Mouse (Mus musculus) ES-Bruce4 (cell line): Measurements from ENCODE around the gene Ankle2. TPM values are rescaled to one million over a fixed set of nuclear protein-coding genes. Genes with fewer than 3 reads are reported as not detected.
A peak's percentile ranks its signal among the peaks of the same experiment; 100 is the strongest.

Source experiments
- H3K27ac ChIP-seq: 2 replicates; pipeline ENCODE4 v1.5.1; 2012; ENCODE audit warnings: low read length, inconsistent platforms; ENCODE audit not compliant: insufficient read depth
- H3K27me3 ChIP-seq: 2 replicates; pipeline ENCODE4 v1.6.1; 2012; ENCODE audit warnings: mild to moderate bottlenecking, low read length, inconsistent platforms; ENCODE audit not compliant: control insufficient read depth, poor library complexity, insufficient read depth, severe bottlenecking
- H3K36me3 ChIP-seq: 2 replicates; pipeline ENCODE4 v1.6.1; 2012; ENCODE audit warnings: inconsistent platforms, mild to moderate bottlenecking, low read length, moderate library complexity; ENCODE audit not compliant: control insufficient read depth, poor library complexity, insufficient read depth, severe bottlenecking
- H3K4me1 ChIP-seq: one replicate; pipeline ENCODE4 v1.8.1; 2011; ENCODE audit warnings: low read length; ENCODE audit not compliant: control insufficient read depth, insufficient read depth
- H3K4me3 ChIP-seq: 2 replicates; pipeline ENCODE4 v1.5.1; 2011; ENCODE audit warnings: low read depth, mild to moderate bottlenecking, low read length
- H3K9ac ChIP-seq: 2 replicates; pipeline ENCODE4 v1.6.1; 2012; ENCODE audit warnings: low read depth, mild to moderate bottlenecking, inconsistent platforms; ENCODE audit not compliant: poor library complexity, severe bottlenecking
- H3K9me3 ChIP-seq: replicated peaks from 2 replicates; pipeline ENCODE4 v1.6.1; 2012; ENCODE audit warnings: mild to moderate bottlenecking, low read length, inconsistent platforms; ENCODE audit not compliant: control insufficient read depth, poor library complexity, insufficient read depth, severe bottlenecking
- CTCF ChIP-seq: IDR thresholded peaks from one replicate; pipeline ENCODE4 v1.8.1; 2011; ENCODE audit warnings: low read depth, low read length
- EP300 ChIP-seq: IDR thresholded peaks from 2 replicates; pipeline ENCODE4 v1.6.1; 2011; ENCODE audit warnings: low read depth, low read length; ENCODE audit not compliant: insufficient read depth
- POLR2A ChIP-seq: IDR thresholded peaks from one replicate; pipeline ENCODE4 v1.8.1; 2011; ENCODE audit warnings: low read length; ENCODE audit not compliant: insufficient read depth
- polyA plus RNA-seq: library from polyadenylated mRNA; stranded (reverse); fragments of >200 nt; gene quantifications from 2 replicates; pipeline ENCODE4 v1.2.4, GENCODE M21; 2011; ENCODE audit warnings: low read depth; ENCODE audit not compliant: missing spikeins, insufficient read depth, insufficient read length

Ankle2 gene
- polyA plus RNA-seq, 1 experiment = 52.3 TPM

DNA sequence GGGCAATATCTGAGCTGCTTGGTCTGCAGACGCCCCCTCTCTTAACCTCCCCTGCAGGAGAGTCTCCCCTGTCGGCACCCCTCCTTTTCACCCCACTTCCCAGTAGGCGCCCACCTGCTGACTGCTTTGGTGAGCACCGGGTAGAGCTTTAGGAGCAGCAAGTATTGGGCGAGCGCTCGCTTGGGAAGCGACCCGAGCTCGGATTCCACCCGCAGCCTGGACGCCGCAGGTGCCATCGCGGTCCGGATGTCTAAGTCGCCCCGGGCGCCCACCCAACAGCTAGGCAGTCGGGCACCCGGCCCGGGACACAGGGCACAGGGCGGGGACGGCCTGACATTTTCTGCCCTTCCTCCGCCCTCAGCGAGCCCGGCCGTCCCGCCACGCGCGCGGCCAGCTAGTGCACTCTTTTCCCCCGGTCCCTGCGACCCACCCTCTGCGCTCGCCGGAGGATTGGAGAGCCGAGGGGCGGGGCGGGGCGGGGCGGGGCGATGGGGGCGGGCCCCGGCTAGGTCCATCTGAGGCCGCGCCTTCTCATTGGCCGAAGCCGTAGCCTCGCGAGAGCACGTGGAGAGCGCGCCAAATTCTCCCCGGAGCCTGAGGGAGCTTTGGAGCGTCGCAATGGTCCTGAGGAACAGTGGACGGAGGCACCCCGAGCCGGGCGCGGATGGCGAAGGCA is 55.1 kb downstream of the Ankle2 start, which contains the start of the genes Pxmp2 and Pole:
TSS of gene Pxmp2 (minus strand) at position 417 of the 676 bp plus-strand sequence.
TSS of gene Pole (plus strand) at position 537 of the 676 bp plus-strand sequence.
- H3K9me3 ChIP-seq = no peaks in the 10 kb centered on the region
- H3K27me3 ChIP-seq = no peaks in the 10 kb centered on the region; the same call in 1 of the 2 replicates
- H3K9ac ChIP-seq = peak within 1 kb of the TSS; percentile 95
- TF ChIP-seq EP300 (no peak), CTCF (no peak)
- peak within 1 kb of the TSS; percentile 70 for H3K27ac ChIP-seq
- H3K4me1 ChIP-seq = no peaks in the 10 kb centered on the region
- peaks cover 23% of the 10 kb centered on the region for H3K36me3 ChIP-seq
- peak within 1 kb of the TSS; percentile 86 for H3K4me3 ChIP-seq

DNA sequence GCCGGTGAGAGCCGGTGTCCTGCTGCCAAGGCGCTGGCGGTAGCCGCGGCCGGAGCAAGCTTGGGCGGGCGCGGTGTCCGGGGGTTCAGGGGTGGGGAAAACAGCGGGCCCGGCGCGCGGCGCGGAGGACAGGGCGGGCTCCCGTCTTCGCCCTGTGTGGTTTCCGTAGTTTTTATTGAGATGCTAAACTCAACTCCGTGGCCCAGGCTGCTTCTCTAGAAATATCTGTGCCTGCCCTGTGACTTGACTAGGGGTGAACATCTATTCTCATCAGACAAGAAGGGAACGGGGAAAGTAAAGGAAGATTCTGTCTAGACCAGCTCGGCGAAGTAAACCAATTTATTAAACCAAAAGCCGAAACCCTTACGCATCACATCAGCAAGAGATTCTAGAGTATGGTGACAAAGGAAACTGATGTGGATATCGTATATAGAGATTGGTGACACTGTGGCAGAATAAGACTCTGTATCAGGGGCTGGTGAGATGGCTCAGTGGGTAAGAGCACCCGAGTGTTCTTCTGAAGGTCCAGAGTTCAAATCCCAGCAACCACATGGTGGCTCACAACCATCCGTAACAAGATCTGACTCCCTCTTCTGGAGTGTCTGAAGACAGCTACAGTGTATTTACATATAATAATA is 55.8 kb downstream of the Ankle2 start:
- peaks cover 29% of the 10 kb centered on the region for H3K36me3 ChIP-seq
- no peak for TF ChIP-seq CTCF
- TF ChIP-seq EP300 = no peak
- no peak for TF ChIP-seq POLR2A
- peak overlapping the region; percentile 95 for H3K9ac ChIP-seq
- H3K9me3 ChIP-seq = no peaks in the 10 kb centered on the region
- H3K27me3 ChIP-seq = no peaks in the 10 kb centered on the region; the same call in 1 of the 2 replicates
- H3K4me3 ChIP-seq = peak overlapping the region; percentile 69
- no peaks in the 10 kb centered on the region for H3K4me1 ChIP-seq
- H3K27ac ChIP-seq = peak overlapping the region; percentile 70

DNA sequence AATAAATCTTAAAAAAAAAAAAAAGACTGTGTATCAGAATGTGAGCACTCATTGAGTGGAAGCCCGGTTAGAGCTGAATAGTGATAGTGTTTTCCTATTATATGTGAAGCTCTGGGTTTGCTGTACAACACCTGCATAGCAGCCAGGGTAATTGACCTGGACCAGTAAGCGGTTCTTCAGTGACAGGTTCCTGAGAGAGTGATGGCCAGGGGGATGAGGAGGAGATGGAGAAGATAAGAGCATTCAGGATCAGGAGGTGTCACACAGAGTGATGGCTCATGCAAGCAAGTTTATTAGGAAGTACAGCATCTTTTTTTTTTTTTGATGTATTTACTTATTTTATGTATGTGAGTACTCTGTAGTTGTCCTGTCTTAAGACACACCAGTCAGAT is 56.3 kb downstream of the Ankle2 start:
- Histone ChIP-seq H3K9ac (peak overlapping the region; percentile 95), H3K27me3 (no peaks in the 10 kb centered on the region; the same call in 1 of the 2 replicates), H3K4me1 (no peaks in the 10 kb centered on the region), H3K27ac (no peak overlapping the region), H3K4me3 (peak overlapping the region; percentile 38; the same call in 1 of the 2 replicates), H3K9me3 (no peaks in the 10 kb centered on the region), H3K36me3 (peaks cover 32% of the 10 kb centered on the region)
- TF ChIP-seq POLR2A = no peak
- no peak for TF ChIP-seq EP300
- no peak for TF ChIP-seq CTCF

DNA sequence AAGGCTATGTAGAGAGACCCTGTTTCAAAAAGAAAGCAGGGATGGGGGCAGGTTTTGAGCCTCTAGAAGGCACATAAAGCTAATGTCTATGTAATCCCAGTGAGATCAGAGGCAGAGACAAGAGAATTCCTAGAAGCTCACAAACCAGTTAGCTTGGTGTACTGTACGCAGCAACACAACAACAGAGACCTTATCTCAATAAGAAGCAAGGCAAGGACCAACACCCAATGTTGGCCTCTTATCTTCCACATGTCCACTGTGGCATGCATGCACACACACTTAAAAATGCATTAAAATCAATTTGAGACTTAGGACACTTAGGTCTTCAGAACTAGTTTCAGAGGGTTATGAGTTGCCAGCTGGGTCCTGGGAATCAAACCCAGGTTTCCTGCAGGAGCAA is 60.8 kb downstream of the Ankle2 start:
- H3K4me1 ChIP-seq = no peaks in the 10 kb centered on the region
- H3K27me3 ChIP-seq = no peaks in the 10 kb centered on the region
- H3K4me3 ChIP-seq = no peak overlapping the region
- no peak overlapping the region for H3K27ac ChIP-seq
- no peak overlapping the region for H3K9ac ChIP-seq
- H3K9me3 ChIP-seq = no peaks in the 10 kb centered on the region
- peaks cover 59% of the 10 kb centered on the region for H3K36me3 ChIP-seq
- no peak for TF ChIP-seq EP300
- TF ChIP-seq CTCF = no peak
- no peak for TF ChIP-seq POLR2A

DNA sequence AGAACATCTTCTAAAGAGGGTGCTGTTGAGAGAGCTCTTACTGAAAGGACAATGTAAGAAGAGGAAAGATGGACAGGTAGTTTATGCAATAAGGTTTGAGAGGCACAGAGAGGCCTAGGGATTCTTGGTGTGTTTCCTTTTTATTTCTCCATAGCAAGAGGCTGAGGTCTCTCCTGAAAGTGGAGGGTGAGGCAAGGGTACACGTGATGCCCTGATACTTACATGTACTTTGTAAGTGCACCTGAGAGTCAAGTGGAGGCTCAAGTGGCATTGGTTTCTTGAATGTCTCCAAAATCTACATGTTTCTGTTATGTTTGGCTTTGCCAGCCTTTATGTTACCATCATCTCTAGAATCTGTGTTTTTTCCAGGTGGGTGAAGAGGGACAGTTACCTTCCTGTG is 65.8 kb downstream of the Ankle2 start:
- no peak for TF ChIP-seq POLR2A
- TF ChIP-seq EP300 = no peak
- TF ChIP-seq CTCF = no peak
- Histone ChIP-seq H3K4me3 (no peak overlapping the region), H3K27ac (no peak overlapping the region), H3K27me3 (no peaks in the 10 kb centered on the region), H3K9ac (no peak overlapping the region), H3K36me3 (peaks cover 74% of the 10 kb centered on the region), H3K4me1 (no peaks in the 10 kb centered on the region), H3K9me3 (no peaks in the 10 kb centered on the region)

DNA sequence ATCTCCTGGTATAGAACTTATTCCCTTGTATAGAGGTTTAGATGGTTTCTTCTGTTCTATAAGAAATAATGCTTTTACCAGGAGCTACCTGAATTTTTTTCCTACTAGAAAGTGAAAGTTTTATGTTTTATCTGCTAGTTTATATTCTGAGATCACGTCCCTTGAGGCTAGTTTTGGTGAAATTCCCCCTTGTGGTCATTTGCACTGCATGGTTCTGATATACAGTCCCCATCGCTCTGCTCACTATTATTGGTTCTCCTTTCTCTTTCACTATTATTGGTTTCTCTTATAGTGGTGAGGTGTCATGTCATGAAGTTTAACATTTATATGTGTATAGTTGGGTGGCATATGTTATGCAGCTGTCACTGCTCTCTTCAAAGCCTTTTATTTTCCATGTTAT is 69.8 kb downstream of the Ankle2 start:
- Histone ChIP-seq H3K27ac (no peak overlapping the region), H3K36me3 (peaks cover 84% of the 10 kb centered on the region), H3K9ac (no peak overlapping the region), H3K9me3 (no peaks in the 10 kb centered on the region), H3K4me3 (no peak overlapping the region), H3K4me1 (no peaks in the 10 kb centered on the region), H3K27me3 (no peaks in the 10 kb centered on the region)
- no peak for TF ChIP-seq EP300
- TF ChIP-seq POLR2A = no peak
- no peak for TF ChIP-seq CTCF

Other genes with a start within 250 kb of the Ankle2 start
- gene Zfp932, start 234.5 kb upstream of the Ankle2 start, polyA plus RNA-seq = 40.2 and 54.1 TPM in 2 replicates
- gene Gm17655, start 158.5 kb upstream of the Ankle2 start, polyA plus RNA-seq = 18.2 and 21.5 TPM in 2 replicates
- gene Gm35315, start 136.6 kb upstream of the Ankle2 start, polyA plus RNA-seq = 13.5 and 16.9 TPM in 2 replicates
- 2.9 and 6.4 TPM in 2 replicates for gene Plcxd1, start 131.0 kb upstream of the Ankle2 start, polyA plus RNA-seq
- gene Gtpbp6, start 122.8 kb upstream of the Ankle2 start, polyA plus RNA-seq = 29.7 and 38.7 TPM in 2 replicates
- gene Zfp605, start 120.9 kb upstream of the Ankle2 start, polyA plus RNA-seq = 8.5 and 9.8 TPM in 2 replicates
- 62.5 and 63.6 TPM in 2 replicates for gene Chfr, start 95.2 kb upstream of the Ankle2 start, polyA plus RNA-seq
- gene Golga3, start 54.3 kb upstream of the Ankle2 start, polyA plus RNA-seq = 22.7 and 27.7 TPM in 2 replicates
- gene Pgam5, start 38.9 kb downstream of the Ankle2 start, polyA plus RNA-seq = 63.4 and 66.7 TPM in 2 replicates
- gene Pxmp2, start 55.2 kb downstream of the Ankle2 start, polyA plus RNA-seq = 10.5 and 14.5 TPM in 2 replicates
- gene Pole, start 55.3 kb downstream of the Ankle2 start, polyA plus RNA-seq = 80.9 and 81.8 TPM in 2 replicates
- 0.58 and 1.2 TPM in 2 replicates for gene P2rx2, start 112.2 kb downstream of the Ankle2 start, polyA plus RNA-seq
- not detected in 2 replicates for gene Lrcol1, start 113.7 kb downstream of the Ankle2 start, polyA plus RNA-seq
- gene Fbrsl1, start 217.5 kb downstream of the Ankle2 start, polyA plus RNA-seq = 51.7 and 65.7 TPM in 2 replicates